Mouse (Mus musculus) heart, postnatal 0 days (tissue): ENCODE measurements around the gene Zfr2. TPM values are rescaled to one million over a fixed set of nuclear protein-coding genes. Genes with fewer than 3 reads are reported as not detected.

ENCODE experiments used
- ATAC-seq: fragments of 200-750 bp; cut with Nextera tagmentation; 2 replicates; pipeline ENCODE4 v1.8.0; 2017; ENCODE audit warnings: low read depth, moderate number of reproducible peaks, moderate library complexity; ENCODE audit not compliant: insufficient read depth
- DNase-seq: peaks from one replicate; pipeline ENCODE4 v3.0.0-alpha.2; 2016; ENCODE audit warnings: low spot score
- H3K27ac ChIP-seq: fragments of 300-500 bp; sonication (generic); 2 replicates; pipeline ENCODE4 v1.5.1; 2014; ENCODE audit warnings: low read depth, mild to moderate bottlenecking
- H3K27me3 ChIP-seq: fragments of 300-500 bp; sonication (generic); 2 replicates; pipeline ENCODE4 v1.6.1; 2014; ENCODE audit warnings: low read length, mixed read lengths; ENCODE audit not compliant: control insufficient read depth, insufficient read depth
- H3K36me3 ChIP-seq: fragments of 300-500 bp; sonication (generic); replicated peaks from 2 replicates; pipeline ENCODE4 v1.6.1; 2014; ENCODE audit warnings: low read length, mixed read lengths; ENCODE audit not compliant: control insufficient read depth, insufficient read depth
- H3K4me1 ChIP-seq: fragments of 300-500 bp; sonication (generic); 2 replicates; pipeline ENCODE4 v1.6.1; 2014; ENCODE audit warnings: antibody characterized with exemption; ENCODE audit not compliant: control insufficient read depth, insufficient read depth
- H3K4me2 ChIP-seq: fragments of 300-500 bp; sonication (generic); 2 replicates; pipeline ENCODE4 v1.6.1; 2014; ENCODE audit warnings: low read depth, mild to moderate bottlenecking, low read length, moderate library complexity
- H3K4me3 ChIP-seq: fragments of 300-500 bp; sonication (generic); 2 replicates; pipeline ENCODE4 v1.5.1; 2014; ENCODE audit warnings: low read depth, low read length
- H3K9ac ChIP-seq: fragments of 300-500 bp; sonication (generic); replicated peaks from 2 replicates; pipeline ENCODE4 v1.6.1; 2014; ENCODE audit warnings: low read depth, low read length, mixed read lengths
- H3K9me3 ChIP-seq: fragments of 300-500 bp; sonication (generic); replicated peaks from 2 replicates; pipeline ENCODE4 v1.6.1; 2016; ENCODE audit warnings: low read length; ENCODE audit not compliant: control insufficient read depth
- CTCF ChIP-seq: IDR thresholded peaks from 2 replicates; pipeline ENCODE4 v1.5.1; 2016; ENCODE audit warnings: antibody characterized with exemption, control low read depth, low read depth
- EP300 ChIP-seq: IDR thresholded peaks from 2 replicates; pipeline ENCODE4 v1.6.1; 2016; ENCODE audit warnings: antibody characterized with exemption, low read depth
- WGBS: fragments of 180-500 bp; shearing (Covaris S2); extraction: QIAGEN DNeasy Blood & Tissue Kit; methylation state at CpG from one replicate; pipeline ENCODE4 v1.1.7; 2014; 5-methylcytosine and 5-hydroxymethylcytosine counted together
- polyA plus RNA-seq: library from polyadenylated mRNA; unstranded; fragments of >200 nt; fragmentation: Nextera tagmentation; extraction: Ambion mirVana; gene quantifications from 2 replicates; pipeline ENCODE4 v1.2.1, GENCODE M21; 2015
- total RNA-seq: library from RNA; depleted of rRNA; stranded (reverse); fragments of >200 nt; gene quantifications from 2 replicates; pipeline ENCODE4 v1.2.3, GENCODE M21; 2014; ENCODE audit warnings: low replicate concordance

Gene Zfr2
- total and polyA plus RNA-seq, 2 experiments from 2014 or later = 2.2 to 10.2 TPM

- peak; percentile 65 for ATAC-seq
- Histone ChIP-seq H3K4me3 (peak overlapping the region; percentile 66), H3K27me3 (peaks cover 35% of the 10 kb centered on the region), H3K9ac (peak overlapping the region; percentile 69), H3K9me3 (no peaks in the 10 kb centered on the region), H3K4me1 (peaks cover 13% of the 10 kb centered on the region), H3K4me2 (peak overlapping the region; percentile 72), H3K27ac (0 out of 2 replicates have a peak overlapping the region, but pooled peaks have one; percentile 36), H3K36me3 (no peaks in the 10 kb centered on the region)
- WGBS = 2% methylated on average over 27 of the region's 28 CpGs
- DNase-seq = no peak
- no peak for TF ChIP-seq CTCF
- TF ChIP-seq EP300 = no peak
Measured at GRCm38 (mm10) chr10:81233226-81233585, 251 bp downstream of the Zfr2 start.

DNA sequence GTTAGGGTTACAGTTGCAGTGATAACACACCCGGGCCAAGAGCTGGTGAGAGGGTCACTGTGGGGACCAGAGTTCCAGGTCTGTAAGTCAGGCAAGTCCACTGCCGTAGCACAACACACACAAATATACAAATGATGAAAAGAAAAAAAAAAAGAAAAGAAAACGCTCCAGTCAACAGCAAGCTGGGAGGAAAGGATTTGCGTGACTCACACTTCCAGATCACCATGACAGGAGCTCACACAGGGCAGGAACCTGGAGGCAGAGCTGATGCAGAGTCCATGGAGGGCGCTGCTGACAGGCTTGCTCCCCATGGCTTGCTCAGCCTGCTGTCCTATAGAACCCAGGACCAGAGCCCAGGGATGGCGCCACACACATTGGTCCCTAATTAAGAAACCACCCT lies 1.3 kb downstream of the Zfr2 start:
- no peak overlapping the region for H3K27ac ChIP-seq
- TF ChIP-seq CTCF (no peak), EP300 (no peak)
- 76% methylated on average over 6 of the region's 6 CpGs for WGBS
- no peak overlapping the region for H3K4me2 ChIP-seq
- no peak overlapping the region for H3K4me3 ChIP-seq
- H3K9me3 ChIP-seq = no peaks in the 10 kb centered on the region
- DNase-seq (no peak), ATAC-seq (no peak)
- no peak overlapping the region for H3K9ac ChIP-seq
- H3K36me3 ChIP-seq = no peaks in the 10 kb centered on the region
- H3K4me1 ChIP-seq = peaks cover 13% of the 10 kb centered on the region
- H3K27me3 ChIP-seq = peaks cover 31% of the 10 kb centered on the region

DNA sequence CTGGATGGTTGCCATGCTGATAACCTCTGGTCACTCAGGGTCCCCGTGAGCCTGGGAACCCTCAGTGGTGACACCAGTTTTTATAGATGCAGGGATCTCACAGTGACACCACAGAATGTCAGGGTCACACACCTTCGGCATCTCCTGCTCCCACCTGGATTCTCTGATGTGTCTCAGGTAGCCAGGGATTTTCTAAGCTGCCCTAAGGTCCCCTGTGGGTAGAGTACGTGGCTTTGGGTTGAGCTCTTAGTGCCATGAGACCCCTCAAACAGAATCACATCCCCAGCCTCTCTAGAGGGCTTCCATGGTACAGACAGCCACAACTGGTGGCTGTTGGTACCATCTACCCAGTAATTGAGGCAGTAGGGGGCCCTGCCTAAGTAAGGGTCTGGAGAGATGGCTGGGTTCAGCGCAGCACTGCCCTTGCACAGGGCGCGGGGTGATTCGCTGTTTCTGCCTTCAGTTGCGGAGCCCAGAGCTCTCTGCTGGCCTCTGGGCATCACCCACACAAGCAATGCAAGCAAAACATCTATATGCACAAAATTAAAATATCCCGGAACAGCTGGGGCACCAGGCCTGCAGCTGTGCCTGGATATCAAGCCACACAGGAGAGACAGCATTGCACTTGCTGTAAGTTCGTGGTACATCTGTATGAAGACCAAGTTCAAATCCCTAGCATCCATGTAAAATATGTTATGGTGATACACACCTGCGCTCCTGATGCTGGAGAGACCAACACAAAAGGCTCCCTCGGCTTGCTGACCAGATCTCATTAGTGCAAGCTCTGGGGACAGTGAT lies 3.7 kb downstream of the Zfr2 start:
- no peak overlapping the region for H3K27ac ChIP-seq
- H3K27me3 ChIP-seq = peaks cover 25% of the 10 kb centered on the region
- peaks cover 5% of the 10 kb centered on the region; the same call in 1 of the 2 replicates for H3K4me1 ChIP-seq
- WGBS = 79% methylated on average over 12 of the region's 12 CpGs
- H3K4me3 ChIP-seq = no peak overlapping the region
- DNase-seq = no peak
- H3K4me2 ChIP-seq = no peak overlapping the region
- TF ChIP-seq CTCF (no peak), EP300 (no peak)
- no peaks in the 10 kb centered on the region for H3K36me3 ChIP-seq
- ATAC-seq = no peak
- H3K9me3 ChIP-seq = no peaks in the 10 kb centered on the region
- H3K9ac ChIP-seq = no peak overlapping the region

DNA sequence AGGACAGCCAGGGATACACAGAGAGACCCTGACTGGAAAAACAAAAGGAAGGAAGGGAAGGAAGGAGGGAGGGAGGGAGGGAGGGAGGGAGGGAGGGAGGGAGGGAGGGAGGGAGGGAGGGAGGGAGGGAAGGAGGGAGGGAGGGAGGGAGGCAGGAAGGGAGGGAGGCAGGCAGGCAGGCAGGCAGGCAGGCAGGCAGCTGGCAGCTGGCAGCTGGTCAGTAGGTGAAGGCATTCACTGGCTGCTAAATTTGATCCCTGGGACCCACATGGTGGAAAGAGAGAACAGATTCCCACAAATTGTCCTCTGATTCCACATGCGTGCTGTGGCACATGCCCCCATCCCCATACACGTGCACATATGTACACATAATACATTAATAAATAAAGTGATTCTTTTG lies 5.7 kb downstream of the Zfr2 start:
- H3K4me2 ChIP-seq = no peak overlapping the region
- H3K27me3 ChIP-seq = peaks cover 21% of the 10 kb centered on the region
- DNase-seq (no peak), ATAC-seq (no peak)
- no peak overlapping the region for H3K9ac ChIP-seq
- H3K9me3 ChIP-seq = no peaks in the 10 kb centered on the region
- peaks cover 2% of the 10 kb centered on the region; the same call in 1 of the 2 replicates for H3K4me1 ChIP-seq
- TF ChIP-seq EP300 (no peak), CTCF (no peak)
- no peak overlapping the region for H3K27ac ChIP-seq
- 76% methylated on average over 2 of the region's 2 CpGs for WGBS
- no peaks in the 10 kb centered on the region for H3K36me3 ChIP-seq
- no peak overlapping the region for H3K4me3 ChIP-seq

GRCm38 (mm10) chr10:81240876-81241275 lies 7.9 kb downstream of the Zfr2 start:
- Histone ChIP-seq H3K9ac (no peak overlapping the region), H3K36me3 (no peaks in the 10 kb centered on the region), H3K4me2 (no peak overlapping the region), H3K27me3 (peaks cover 21% of the 10 kb centered on the region), H3K4me1 (0 out of 2 replicates have a peak, but pooled peaks cover 2% of the 10 kb centered on the region), H3K4me3 (no peak overlapping the region), H3K27ac (no peak overlapping the region), H3K9me3 (no peaks in the 10 kb centered on the region)
- ATAC-seq (no peak), DNase-seq (no peak)
- no peak for TF ChIP-seq EP300
- TF ChIP-seq CTCF = peak; percentile 57
- WGBS = 31% methylated on average over 13 of the region's 13 CpGs

DNA sequence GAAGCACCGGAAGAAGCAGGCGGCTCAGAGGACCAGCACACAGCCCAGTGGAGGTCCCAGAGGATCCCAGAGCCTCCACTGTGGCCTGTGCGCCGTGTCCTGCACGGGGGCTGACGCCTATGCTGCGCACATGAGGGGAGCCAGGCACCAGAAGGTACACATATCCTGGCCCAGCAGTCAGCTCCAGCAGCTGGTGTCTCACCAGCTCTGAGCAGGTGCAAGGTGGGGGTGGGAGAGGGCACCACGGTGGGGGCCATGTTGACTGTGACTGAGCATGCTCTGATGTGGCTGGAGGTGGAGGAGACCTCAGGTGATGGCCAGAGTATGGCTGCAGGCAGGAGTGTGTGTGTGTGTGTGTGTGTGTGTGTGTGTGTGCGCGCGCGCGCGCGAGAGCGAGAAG lies 9.1 kb downstream of the Zfr2 start:
- H3K36me3 ChIP-seq = no peaks in the 10 kb centered on the region
- H3K4me2 ChIP-seq = no peak overlapping the region
- ATAC-seq = no peak
- DNase-seq = no peak
- WGBS = 85% methylated on average over 16 of the region's 16 CpGs
- H3K27ac ChIP-seq = no peak overlapping the region
- no peak for TF ChIP-seq EP300
- TF ChIP-seq CTCF = no peak
- peaks cover 21% of the 10 kb centered on the region for H3K27me3 ChIP-seq
- 0 out of 2 replicates have a peak, but pooled peaks cover 2% of the 10 kb centered on the region for H3K4me1 ChIP-seq
- no peaks in the 10 kb centered on the region for H3K9me3 ChIP-seq
- no peak overlapping the region for H3K9ac ChIP-seq
- no peak overlapping the region for H3K4me3 ChIP-seq
